Comparison of ENCODE assay signal across 21 mouse cellular contexts in genomic region chr6:137580503-137580902, GRCm38 (mm10).
"Had no signal": no experiment of that assay in that cellular context is flagged by ENCODE, and none has a peak within 500 bp of the region (broad histone marks: within the 10 kb centered on the region; RNA-seq: fewer than 3 reads in every experiment).

No protein-coding gene starts in this region.

- DNase-seq: kidney, postnatal 10 days; kidney, postnatal 36 days; layer of hippocampus, postnatal 36 days; liver, postnatal 0 days; lung, embryonic 14.5 days; right cerebral cortex, adult 18-20 months; right cerebral cortex, postnatal 14 days; right cerebral cortex, postnatal 4 days; thymus, adult 2 months; thymus, postnatal 14 days; thymus, postnatal 4 days had no signal

- H3K27me3 ChIP-seq: kidney, embryonic 15.5 days; limb, embryonic 12.5 days; limb, embryonic 15.5 days; midbrain, embryonic 13.5 days had no signal

- H3K9me3 ChIP-seq: kidney, embryonic 15.5 days; limb, embryonic 12.5 days; limb, embryonic 15.5 days; midbrain, embryonic 13.5 days had no signal

- H3K4me1 ChIP-seq: limb, embryonic 12.5 days; limb, embryonic 15.5 days; midbrain, embryonic 13.5 days had no signal

- H3K4me3 ChIP-seq: kidney, embryonic 15.5 days; left cerebral cortex, adult 2 months; limb, embryonic 12.5 days; limb, embryonic 15.5 days; midbrain, embryonic 13.5 days had no signal

- H3K36me3 ChIP-seq: kidney, embryonic 15.5 days; limb, embryonic 12.5 days; limb, embryonic 15.5 days; midbrain, embryonic 13.5 days had no signal

- H3K27ac ChIP-seq: kidney, embryonic 15.5 days; left cerebral cortex, adult 2 months; limb, embryonic 12.5 days; limb, embryonic 15.5 days; liver, embryonic 14.5 days; macrophage; midbrain, embryonic 13.5 days; stomach, postnatal 0 days had no signal

- ATAC-seq: liver, postnatal 0 days; lung, postnatal 0 days; midbrain, embryonic 13.5 days; midbrain, embryonic 16.5 days had no signal
